Mouse (Mus musculus) spleen, adult 12 weeks (tissue): ENCODE data around the gene Cela2a.
A peak's percentile ranks its signal among the peaks of the same experiment; 100 is the strongest.
"Not testable (repeated sequence)": the region's sequence is repeated elsewhere in the genome, so short reads cannot be mapped to it uniquely, and the experiment has no call there.

Source experiments
- DNase-seq: peaks from one replicate; pipeline ENCODE4 v3.0.0; 2022; ENCODE audit warnings: low spot score

The Cela2a gene

GRCm38 (mm10) chr4:141797545-141797944 lies 28.4 kb downstream of the Cela2a start:
- no peak for DNase-seq

GRCm38 (mm10) chr4:141796954-141797353 lies 29.0 kb downstream of the Cela2a start:
- no peak for DNase-seq

GRCm38 (mm10) chr4:141796356-141796755 lies 29.6 kb downstream of the Cela2a start:
- no peak for DNase-seq

- DNase-seq: no peak
Measured at GRCm38 (mm10) chr4:141794152-141794535, 31.8 kb downstream of the Cela2a start.

DNA sequence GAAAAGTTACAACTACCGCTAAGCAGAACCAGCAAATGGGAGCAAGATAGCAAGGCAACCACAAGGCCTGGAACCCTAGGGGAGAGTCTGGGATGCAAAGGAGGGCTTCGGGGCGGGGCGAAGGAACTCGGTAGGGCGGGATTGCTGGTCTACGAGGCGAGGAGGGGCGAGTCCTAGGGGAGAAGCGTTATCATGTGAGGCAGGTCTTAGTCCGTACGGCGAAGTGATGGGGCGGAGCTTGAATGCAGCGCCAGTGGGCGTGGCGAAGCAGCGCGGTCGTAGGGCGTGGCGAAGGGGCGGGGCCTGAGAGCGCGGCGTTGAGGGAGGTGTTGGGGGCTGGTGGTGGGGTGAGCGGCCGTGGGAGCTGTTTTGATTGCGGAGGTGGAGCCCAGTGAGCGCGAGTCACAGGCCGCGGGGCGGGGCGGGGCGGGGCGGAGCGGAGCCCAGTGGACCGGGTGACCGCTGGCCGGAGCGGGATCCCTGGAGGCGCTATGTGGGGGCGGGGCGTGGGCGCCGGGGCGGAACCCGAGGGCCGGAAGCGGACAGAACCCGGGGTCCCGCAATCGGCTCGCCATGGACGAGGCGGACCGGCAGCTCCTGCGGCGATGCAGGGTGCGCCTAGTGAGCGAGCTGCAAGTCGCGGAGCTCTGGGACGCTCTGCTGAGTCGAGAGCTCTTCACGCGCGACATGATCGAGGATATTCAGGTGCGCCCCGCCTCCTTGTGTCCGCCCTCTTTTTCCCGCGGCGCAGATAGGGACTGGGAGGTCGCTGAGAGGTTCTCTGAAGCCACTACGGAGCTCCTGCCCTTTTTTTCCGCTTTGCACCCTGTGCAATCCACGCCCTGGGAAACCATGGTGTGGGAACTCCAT lies 32.4 kb downstream of the Cela2a start, which contains the start of gene Casp9:
Gene Casp9, plus strand, starts transcription at position 331 of the 870 bp plus-strand sequence.
- DNase-seq: peak; percentile 98

DNA sequence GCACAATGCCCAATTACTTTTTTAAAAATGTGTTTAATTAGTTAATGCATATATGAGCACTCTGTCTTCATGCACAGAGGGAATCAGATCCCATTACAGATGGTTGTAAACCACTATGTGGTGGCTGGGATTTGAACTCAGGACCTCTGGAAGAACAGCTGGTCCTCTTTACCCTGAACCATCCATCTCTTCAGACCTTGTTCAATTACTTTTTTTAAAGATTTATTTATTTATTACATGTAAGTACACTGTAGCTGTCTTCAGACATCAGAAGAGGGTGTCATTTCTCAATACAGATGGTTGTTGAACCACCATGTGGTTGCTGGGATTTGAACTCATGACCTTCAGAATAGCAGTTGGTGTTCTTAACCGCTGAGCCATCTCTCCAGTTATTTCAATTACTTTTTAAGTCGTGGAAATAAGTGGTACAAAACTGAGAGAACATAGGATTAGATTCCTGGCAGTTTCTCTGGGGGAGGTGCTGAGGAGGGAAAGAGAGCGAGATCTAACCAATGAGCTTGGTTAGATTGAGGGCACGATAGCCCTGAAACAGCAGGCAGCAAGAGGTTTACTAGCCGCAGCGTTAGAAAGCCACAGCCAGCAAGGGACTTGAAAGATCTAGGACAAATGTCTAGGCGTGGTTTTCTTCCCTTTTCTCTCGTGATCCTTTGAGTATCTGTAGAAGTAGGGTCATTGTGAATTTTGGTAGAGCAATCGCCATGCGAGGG lies 33.2 kb downstream of the Cela2a start:
- no peak for DNase-seq

- DNase-seq: no peak
Measured at GRCm38 (mm10) chr4:141791951-141792350, 34.0 kb downstream of the Cela2a start.

GRCm38 (mm10) chr4:141791486-141791885 lies 34.5 kb downstream of the Cela2a start:
- no peak for DNase-seq

- DNase-seq: peak; percentile 91
Measured at GRCm38 (mm10) chr4:141790524-141790990, 35.4 kb downstream of the Cela2a start, which contains the start of gene Dnajc16. Gene Dnajc16, minus strand, starts transcription at chr4:141790931.

GRCm38 (mm10) chr4:141789564-141790218 lies 36.3 kb downstream of the Cela2a start:
- no peak for DNase-seq

DNA sequence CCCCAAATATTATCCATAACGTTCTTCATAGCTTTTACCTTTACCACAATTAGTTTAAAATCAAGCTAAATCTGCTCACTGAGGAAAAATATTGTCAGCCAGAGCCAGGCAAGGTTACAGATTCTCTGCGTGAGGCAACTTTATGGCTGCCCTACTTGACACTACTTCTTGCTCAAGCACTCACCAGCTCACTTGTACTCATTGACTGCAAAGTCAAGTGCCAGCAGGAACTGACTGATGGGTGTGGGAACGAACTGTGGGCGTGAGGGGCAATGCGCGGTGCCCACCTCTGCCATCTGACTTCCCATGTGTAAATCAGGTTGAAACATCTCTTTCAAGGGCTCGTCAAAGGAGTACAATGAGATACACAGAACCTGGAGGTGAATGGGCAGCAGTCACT lies 38.5 kb downstream of the Cela2a start:
- DNase-seq: no peak

DNA sequence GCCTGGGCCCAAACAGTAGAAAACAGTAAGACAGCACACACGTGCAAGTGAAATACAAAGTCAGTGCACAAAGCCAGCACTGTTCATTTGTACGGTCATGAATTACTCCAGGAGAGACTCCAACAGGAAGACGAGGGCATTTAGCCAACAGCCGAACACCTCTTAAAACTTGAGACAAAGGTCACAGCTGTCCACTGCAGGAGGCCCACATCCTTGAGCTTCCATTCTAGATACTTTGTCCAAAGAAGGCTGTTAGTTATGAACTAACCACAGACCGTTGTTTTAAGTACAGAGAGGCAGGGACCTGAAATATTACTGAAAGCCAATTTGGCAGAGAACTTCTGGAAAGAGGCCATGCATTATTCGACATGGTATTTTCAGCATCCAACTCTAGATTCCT lies 38.9 kb downstream of the Cela2a start:
- DNase-seq: no peak

DNA sequence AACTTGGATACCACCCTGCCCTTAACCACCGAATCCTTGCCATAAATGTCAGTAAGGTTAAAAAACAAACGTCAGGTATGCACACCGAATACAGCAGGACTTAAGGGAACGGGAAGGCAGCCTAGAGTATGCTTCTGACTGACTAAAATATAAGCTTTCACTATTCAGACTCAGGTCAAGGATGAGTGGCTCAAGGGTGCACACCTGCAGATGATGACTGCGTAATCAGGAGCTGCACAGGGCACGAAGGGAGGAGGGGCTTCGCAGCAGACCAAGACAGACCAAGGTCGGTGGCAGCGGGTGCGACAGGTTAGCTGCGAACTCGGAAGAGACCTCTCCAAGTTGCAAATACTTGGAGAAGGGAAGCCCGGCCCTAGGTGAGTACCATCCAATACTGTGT lies 39.8 kb downstream of the Cela2a start:
- no peak for DNase-seq

DNA sequence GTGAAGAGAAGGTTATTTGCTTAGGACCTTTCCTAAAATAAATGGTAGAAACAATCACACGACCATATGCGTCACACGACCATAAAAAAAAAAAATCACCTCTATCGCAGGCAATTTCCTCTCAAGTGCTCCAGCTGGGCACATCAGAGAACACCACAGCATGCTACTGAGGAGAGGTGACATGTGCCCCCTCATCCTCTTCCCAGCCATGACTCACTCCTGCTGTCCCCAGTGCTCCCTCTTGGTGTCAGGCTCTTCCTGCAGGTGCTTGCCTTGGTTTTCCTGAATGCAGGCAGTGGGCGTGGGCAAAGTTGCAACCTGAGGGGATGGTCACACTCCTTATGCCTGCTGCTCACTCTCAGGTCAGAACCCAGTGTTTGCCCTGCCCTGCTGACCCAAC lies 41.1 kb downstream of the Cela2a start:
- no peak for DNase-seq

DNA sequence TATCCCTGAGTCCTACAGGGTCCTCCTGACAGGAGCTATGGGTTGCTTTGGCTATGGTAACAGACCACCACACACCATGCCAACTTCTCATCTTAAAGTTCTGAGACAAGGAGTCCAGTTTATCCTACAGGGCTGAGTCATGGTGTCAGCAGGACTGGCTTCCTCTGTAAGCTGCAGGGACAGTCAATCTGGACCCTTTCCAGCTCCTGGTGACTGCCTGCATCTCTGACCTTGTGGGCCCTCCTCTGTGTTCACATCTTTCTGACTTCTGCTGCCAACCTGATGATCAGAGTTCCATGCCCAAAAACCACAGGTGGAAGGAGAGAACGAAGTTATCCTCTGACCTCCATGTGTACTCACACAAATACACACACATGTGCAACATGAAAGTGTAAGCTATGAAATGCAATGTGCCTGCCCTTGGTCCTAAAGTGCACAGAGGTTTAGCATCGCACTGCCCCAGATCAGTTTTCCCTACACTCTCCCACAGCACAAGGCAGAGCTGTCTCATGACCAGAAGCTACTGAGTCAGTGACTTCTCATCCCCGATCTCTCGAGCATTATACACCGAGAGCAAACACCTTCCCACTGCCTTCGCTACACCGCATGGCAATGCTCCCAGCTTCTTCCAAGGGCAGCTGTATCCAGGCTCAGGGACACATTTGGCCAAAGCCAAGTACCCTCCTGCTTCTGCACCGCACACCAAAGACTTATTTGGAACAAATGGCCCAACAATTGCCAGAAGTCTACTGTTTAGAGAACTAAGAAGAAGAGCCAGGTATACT lies 44.6 kb downstream of the Cela2a start:
- no peak for DNase-seq

DNA sequence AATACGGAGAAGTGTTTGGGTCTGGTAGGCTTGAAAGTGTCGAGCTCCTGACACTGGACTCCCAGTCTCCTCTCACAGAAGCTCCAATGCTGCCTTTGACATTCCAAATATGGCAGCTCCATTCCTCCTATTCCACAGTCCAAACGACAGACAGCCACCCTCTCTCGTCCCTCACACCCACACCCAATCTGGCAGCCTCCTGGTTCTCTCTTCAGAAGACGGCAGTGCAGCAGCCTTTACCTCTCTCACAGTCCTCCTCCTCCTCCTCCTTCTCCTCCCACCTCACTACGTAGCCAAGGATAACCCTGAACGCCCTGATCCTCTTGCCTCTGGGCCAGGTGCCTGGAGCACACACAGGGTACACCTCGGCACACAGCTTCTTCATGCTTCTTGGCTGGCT lies 46.1 kb downstream of the Cela2a start:
- DNase-seq: no peak

- DNase-seq: not testable (repeated sequence)
Measured at GRCm38 (mm10) chr4:141773019-141773418, 52.9 kb downstream of the Cela2a start.

DNA sequence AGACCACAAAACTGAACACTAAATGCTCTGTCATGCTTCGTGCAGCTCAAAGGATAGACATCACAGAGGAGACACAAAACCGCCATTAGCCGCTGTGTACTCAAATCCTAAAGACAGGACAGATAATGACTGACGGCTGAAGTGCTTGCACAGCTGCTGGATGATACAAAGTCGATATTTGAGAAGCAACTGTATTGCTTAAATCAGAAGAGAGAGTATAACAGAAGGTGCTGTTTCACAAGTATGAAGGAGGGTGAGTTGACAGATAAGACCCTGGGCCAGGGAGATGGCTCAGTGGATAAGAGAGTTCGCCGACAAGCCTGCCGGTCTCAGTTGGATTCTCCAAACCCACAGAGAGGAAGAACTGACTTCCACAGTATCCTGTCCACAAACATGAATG lies 54.1 kb downstream of the Cela2a start:
- DNase-seq: no peak

DNA sequence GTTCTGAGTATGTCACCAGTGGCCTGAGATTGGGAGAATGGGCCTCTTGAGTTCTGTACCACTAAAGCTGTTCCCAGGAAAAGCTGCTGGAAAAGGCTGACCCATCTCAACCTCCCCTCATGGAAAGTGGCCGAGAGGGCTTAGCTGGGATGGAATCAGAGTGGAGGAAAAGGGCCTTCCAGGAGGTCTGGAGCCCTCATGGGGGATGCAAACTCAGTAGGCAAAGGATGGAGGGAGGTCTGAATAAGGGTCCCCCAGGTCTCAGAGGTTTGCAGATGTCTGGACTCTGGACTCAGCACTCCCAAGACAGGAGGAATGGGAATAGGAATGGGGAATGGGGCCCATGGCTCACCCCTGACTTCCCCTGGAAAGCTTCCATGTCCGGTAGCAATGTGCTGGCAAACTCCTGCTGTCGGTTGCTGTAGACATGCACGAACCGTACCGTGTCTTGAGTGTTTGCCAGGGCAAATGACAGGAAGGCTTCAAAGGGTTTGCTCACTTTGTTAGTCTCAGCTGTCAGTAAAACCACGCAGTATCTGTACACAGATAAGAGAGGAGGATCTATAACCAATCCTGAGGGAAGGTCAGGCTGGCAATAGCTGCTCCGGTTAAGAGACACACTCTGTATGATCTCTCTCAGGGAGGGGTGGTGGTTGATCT lies 56.3 kb downstream of the Cela2a start:
- no peak for DNase-seq

GRCm38 (mm10) chr4:141767353-141768036 lies 58.5 kb downstream of the Cela2a start:
- peak; percentile 51 for DNase-seq
